Mouse (Mus musculus): ENCODE data around the gene Epha6.
"Not testable (repeated sequence)": the region's sequence is repeated elsewhere in the genome, so short reads cannot be mapped to it uniquely, and the experiment has no call there.

- TF ChIP-seq CTCF (IDR thresholded peaks at IDR 0.05; ENCODE audit: low read depth, low read length); TAL1 (conservative IDR thresholded peaks at IDR 0.05; ENCODE audit: low read depth, low read length): not testable (repeated sequence)
These were observed 805.5 kb downstream of the Epha6 start for GRCm38 (mm10) chr16:59799790-59800189.
